Mouse (Mus musculus) adrenal gland, postnatal 10 days (tissue): ENCODE results near the gene Arid5b. TPM values are rescaled to one million over a fixed set of nuclear protein-coding genes. Genes with fewer than 3 reads are reported as not detected.

Experiments used
- DNase-seq: peaks from one replicate; pipeline ENCODE4 v3.0.0; 2021; ENCODE audit warnings: mixed read lengths
- total RNA-seq, 2 experiments: library from RNA; stranded (reverse); gene quantifications; 2 replicates each; pipeline ENCODE4 v1.2.3; 2021

Gene Arid5b
- total RNA-seq, 2 experiments from 2014 or later: 25.8 to 31.5 TPM

- no peak for DNase-seq
Measured at GRCm38 (mm10) chr10:68236956-68237455, 41.5 kb downstream of the Arid5b start.

GRCm38 (mm10) chr10:68231385-68232182, 47.0 kb downstream of the Arid5b start:
- no peak for DNase-seq

- DNase-seq: no peak
Measured at GRCm38 (mm10) chr10:68230653-68231384, 47.7 kb downstream of the Arid5b start.

- no peak for DNase-seq
Measured at GRCm38 (mm10) chr10:68229640-68230565, 48.6 kb downstream of the Arid5b start.

- DNase-seq: no peak
Measured at GRCm38 (mm10) chr10:68222676-68223075, 55.9 kb downstream of the Arid5b start.

GRCm38 (mm10) chr10:68222012-68222411, 56.5 kb downstream of the Arid5b start:
- DNase-seq: no peak

GRCm38 (mm10) chr10:68219327-68219726, 59.2 kb downstream of the Arid5b start:
- no peak for DNase-seq

- DNase-seq: no peak
Measured at GRCm38 (mm10) chr10:68218678-68219077, 59.9 kb downstream of the Arid5b start.

GRCm38 (mm10) chr10:68214809-68215468, 63.6 kb downstream of the Arid5b start:
- no peak for DNase-seq

GRCm38 (mm10) chr10:68212061-68212915, 66.3 kb downstream of the Arid5b start:
- peak; percentile 67 for DNase-seq

- DNase-seq: no peak
Measured at GRCm38 (mm10) chr10:68211514-68211913, 67.0 kb downstream of the Arid5b start.

- no peak for DNase-seq
Measured at GRCm38 (mm10) chr10:68210025-68210642, 68.4 kb downstream of the Arid5b start.

GRCm38 (mm10) chr10:68208670-68209065, 69.9 kb downstream of the Arid5b start:
- DNase-seq: no peak

- DNase-seq: peak; percentile 63
Measured at GRCm38 (mm10) chr10:68207803-68208669, 70.5 kb downstream of the Arid5b start.

- DNase-seq: no peak
Measured at GRCm38 (mm10) chr10:68204391-68204790, 74.1 kb downstream of the Arid5b start.

- DNase-seq: no peak
Measured at GRCm38 (mm10) chr10:68203860-68204259, 74.7 kb downstream of the Arid5b start.

GRCm38 (mm10) chr10:68203322-68203721, 75.2 kb downstream of the Arid5b start:
- no peak for DNase-seq

GRCm38 (mm10) chr10:68199440-68199839, 79.1 kb downstream of the Arid5b start:
- DNase-seq: no peak

- DNase-seq: no peak
Measured at GRCm38 (mm10) chr10:68196324-68196723, 82.2 kb downstream of the Arid5b start.
